Mouse (Mus musculus) stomach, embryonic 15.5 days (tissue): ENCODE data around the gene Il13ra2. TPM values are rescaled to one million over a fixed set of nuclear protein-coding genes. Genes with fewer than 3 reads are reported as not detected.
A peak's percentile ranks its signal among the peaks of the same experiment; 100 is the strongest.
"Not testable (repeated sequence)": the region's sequence is repeated elsewhere in the genome, so short reads cannot be mapped to it uniquely, and the experiment has no call there.

Source experiments
- ATAC-seq: fragments of 200-750 bp; cut with Nextera tagmentation; 2 replicates; pipeline ENCODE4 v1.8.0; 2017; ENCODE audit warnings: low read depth, moderate number of reproducible peaks, moderate TSS enrichment; ENCODE audit not compliant: insufficient read depth, low FRiP score
- H3K27ac ChIP-seq: fragments of 300-500 bp; sonication (generic); 2 replicates; pipeline ENCODE4 v1.5.1; 2015; ENCODE audit warnings: mild to moderate bottlenecking, inconsistent platforms
- H3K27me3 ChIP-seq: fragments of 300-500 bp; sonication (generic); replicated peaks from 2 replicates; pipeline ENCODE4 v1.6.1; 2015; ENCODE audit warnings: inconsistent platforms
- H3K36me3 ChIP-seq: fragments of 300-500 bp; sonication (generic); 2 replicates; pipeline ENCODE4 v1.6.1; 2015; ENCODE audit warnings: inconsistent platforms
- H3K4me1 ChIP-seq: fragments of 300-500 bp; sonication (generic); 2 replicates; pipeline ENCODE4 v1.6.1; 2015; ENCODE audit warnings: inconsistent platforms
- H3K4me2 ChIP-seq: fragments of 300-500 bp; sonication (generic); 2 replicates; pipeline ENCODE4 v1.6.1; 2015; ENCODE audit warnings: mild to moderate bottlenecking, inconsistent platforms
- H3K4me3 ChIP-seq: fragments of 300-500 bp; sonication (generic); replicated peaks from 2 replicates; pipeline ENCODE4 v1.5.1; 2015; ENCODE audit warnings: inconsistent platforms
- H3K9ac ChIP-seq: fragments of 300-500 bp; sonication (generic); 2 replicates; pipeline ENCODE4 v1.6.1; 2015; ENCODE audit warnings: inconsistent platforms
- H3K9me3 ChIP-seq: fragments of 300-500 bp; sonication (generic); 2 replicates; pipeline ENCODE4 v1.6.1; 2016; ENCODE audit warnings: inconsistent platforms
- WGBS: fragments of 180-500 bp; shearing (Covaris S2); methylation state at CpG from one replicate; pipeline ENCODE4 v1.1.7; 2015; 5-methylcytosine and 5-hydroxymethylcytosine counted together
- polyA plus RNA-seq: library from polyadenylated mRNA; unstranded; fragments of >200 nt; fragmentation: Nextera tagmentation; extraction: Ambion mirVana; gene quantifications from 2 replicates; pipeline ENCODE4 v1.2.1, GENCODE M21; 2015

Il13ra2 gene
- 0.12 and 0.14 TPM in 2 replicates for polyA plus RNA-seq

- Histone ChIP-seq H3K36me3 (no peaks in the 10 kb centered on the region), H3K27me3 (no peaks in the 10 kb centered on the region), H3K4me3 (no peak within 1 kb of the TSS), H3K9ac (no peak within 1 kb of the TSS), H3K9me3 (no peaks in the 10 kb centered on the region), H3K4me1 (no peaks in the 10 kb centered on the region), H3K27ac (no peak within 1 kb of the TSS), H3K4me2 (no peak within 1 kb of the TSS)
- no peak for ATAC-seq
- WGBS: 41% methylated on average over 1 of the region's 1 CpGs
Measured at GRCm38 (mm10) chrX:147429129-147429528, at the start of gene Il13ra2. TSS of gene Il13ra2 (minus strand) at chrX:147429192.

GRCm38 (mm10) chrX:147453610-147454009 is 24.6 kb upstream of the Il13ra2 start, which contains the start of gene Vmn1r239-ps:
TSS of gene Vmn1r239-ps (minus strand) at chrX:147453710.
- H3K4me1 ChIP-seq, H3K9ac ChIP-seq: not testable (repeated sequence)
- 72% methylated on average over 1 of the region's 1 CpGs for WGBS

GRCm38 (mm10) chrX:147443386-147443785 is 14.4 kb upstream of the Il13ra2 start:
- no peak overlapping the region for H3K27ac ChIP-seq
- H3K9me3 ChIP-seq: no peaks in the 10 kb centered on the region
- no peak overlapping the region for H3K9ac ChIP-seq
- WGBS: 89% methylated on average over 4 of the region's 4 CpGs
- no peaks in the 10 kb centered on the region for H3K36me3 ChIP-seq
- no peak overlapping the region for H3K4me3 ChIP-seq
- no peaks in the 10 kb centered on the region for H3K4me1 ChIP-seq
- no peak for ATAC-seq
- no peaks in the 10 kb centered on the region for H3K27me3 ChIP-seq
- no peak overlapping the region for H3K4me2 ChIP-seq

More at GRCm38 (mm10) chrX:147453610-147454009, 24.6 kb upstream of the Il13ra2 start, which contains the start of gene Vmn1r239-ps:
- not testable (repeated sequence) for H3K27me3 ChIP-seq, H3K9me3 ChIP-seq, H3K27ac ChIP-seq, H3K4me3 ChIP-seq, ATAC-seq, H3K4me2 ChIP-seq, H3K36me3 ChIP-seq

- ATAC-seq: no peak
- H3K27ac ChIP-seq: no peak overlapping the region
- H3K27me3 ChIP-seq: no peaks in the 10 kb centered on the region
- H3K36me3 ChIP-seq: no peaks in the 10 kb centered on the region
- H3K9ac ChIP-seq: no peak overlapping the region
- H3K9me3 ChIP-seq: no peaks in the 10 kb centered on the region
- no peaks in the 10 kb centered on the region for H3K4me1 ChIP-seq
- H3K4me2 ChIP-seq: no peak overlapping the region
- H3K4me3 ChIP-seq: no peak overlapping the region
- WGBS: 81% methylated on average over 2 of the region's 2 CpGs
Measured at GRCm38 (mm10) chrX:147435400-147435799, 6.4 kb upstream of the Il13ra2 start.

GRCm38 (mm10) chrX:147429753-147430152 is 761 bp upstream of the Il13ra2 start:
- Histone ChIP-seq H3K27ac (no peak overlapping the region), H3K36me3 (no peaks in the 10 kb centered on the region), H3K4me1 (no peaks in the 10 kb centered on the region), H3K4me3 (no peak overlapping the region), H3K9me3 (no peaks in the 10 kb centered on the region), H3K27me3 (no peaks in the 10 kb centered on the region), H3K4me2 (no peak overlapping the region), H3K9ac (no peak overlapping the region)
- ATAC-seq: peak; percentile 22; the same call in 1 of the 2 replicates
- 29% methylated on average over 1 of the region's 1 CpGs for WGBS

- WGBS: 55% methylated on average over 1 of the region's 1 CpGs
Measured at GRCm38 (mm10) chrX:147393446-147393845, 35.5 kb downstream of the Il13ra2 start.

GRCm38 (mm10) chrX:147349167-147349566 is 79.8 kb downstream of the Il13ra2 start:
- Histone ChIP-seq H3K9me3 (no peaks in the 10 kb centered on the region), H3K27me3 (no peaks in the 10 kb centered on the region), H3K36me3 (no peaks in the 10 kb centered on the region), H3K4me3 (no peak overlapping the region), H3K4me1 (no peaks in the 10 kb centered on the region), H3K4me2 (no peak overlapping the region), H3K27ac (no peak overlapping the region), H3K9ac (no peak overlapping the region)
- WGBS: 73% methylated on average over 2 of the region's 2 CpGs
- no peak for ATAC-seq

More at GRCm38 (mm10) chrX:147393446-147393845, 35.5 kb downstream of the Il13ra2 start:
- H3K36me3 ChIP-seq: no peaks in the 10 kb centered on the region
- no peak overlapping the region for H3K9ac ChIP-seq
- no peak for ATAC-seq
- H3K9me3 ChIP-seq: no peaks in the 10 kb centered on the region
- no peaks in the 10 kb centered on the region for H3K4me1 ChIP-seq
- H3K4me2 ChIP-seq: no peak overlapping the region
- no peaks in the 10 kb centered on the region for H3K27me3 ChIP-seq
- H3K4me3 ChIP-seq: no peak overlapping the region
- no peak overlapping the region for H3K27ac ChIP-seq

Other genes starting within 250 kb of the Il13ra2 start
- gene Vmn1r239-ps, start 24.5 kb upstream of the Il13ra2 start, polyA plus RNA-seq: not detected in 2 replicates
- gene Lrch2, start 124.9 kb upstream of the Il13ra2 start, polyA plus RNA-seq: 3.4 and 3.9 TPM in 2 replicates